Mouse (Mus musculus) left cerebral cortex, postnatal 4 days (tissue): ENCODE measurements around the gene Ntrk2. TPM values are rescaled to one million over a fixed set of nuclear protein-coding genes. Genes with fewer than 3 reads are reported as not detected.

Experiments used
- DNase-seq: peaks from one replicate; pipeline ENCODE4 v3.0.0-alpha.2; 2022
- intact Hi-C: fragments of 180-260 bp; cut with DNase I; formaldehyde crosslinking; loops from one replicate; pipeline ENCODE4 v1.15.1; 2025
- total RNA-seq, 2 experiments: library from RNA; stranded (reverse); gene quantifications; 2 replicates each; pipeline ENCODE4 v1.2.3; 2021

Gene Ntrk2
- total RNA-seq, result 100 to 1,000 TPM; 288 to 312 TPM

- intact Hi-C loops, result loop anchor here (5.0 to 10.0 kb wide), 3 partner anchors 169 to 508 kb away; no protein-coding TSS in a partner anchor
- DNase-seq, result peak; percentile 92
These were observed at the start of gene Ntrk2 for GRCm38 (mm10) chr13:58806397-58806892. TSS of gene Ntrk2 (plus strand) at chr13:58806569.

DNA sequence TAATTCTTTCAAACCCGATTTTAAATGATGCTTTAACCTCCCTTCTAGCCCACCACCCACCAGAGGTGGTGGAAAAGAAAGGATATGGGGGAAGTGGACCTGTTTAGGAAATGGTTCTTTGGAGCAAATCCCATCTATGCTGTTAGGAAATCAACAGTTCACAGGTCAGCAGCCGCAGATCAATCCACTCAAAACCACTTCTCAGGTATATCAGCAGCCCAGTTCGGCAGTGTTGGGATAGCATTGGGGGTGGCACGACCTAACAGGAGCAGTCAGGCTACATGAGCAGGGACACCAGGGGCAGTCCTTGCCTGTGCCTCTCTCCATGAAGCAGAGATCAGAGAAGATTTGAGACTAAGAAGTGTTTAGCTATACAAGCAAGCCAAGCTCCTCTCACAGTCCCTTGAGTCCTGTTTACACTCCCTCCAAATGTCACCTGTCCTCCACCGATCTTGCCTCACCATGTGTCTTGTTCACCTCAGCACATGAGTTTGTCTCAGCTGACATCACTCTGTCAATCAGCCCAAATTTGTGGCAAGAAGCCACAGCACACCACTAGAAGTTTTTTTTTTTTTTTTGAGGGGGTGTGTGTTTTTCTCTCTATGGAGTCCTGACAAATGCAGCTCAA lies 45.3 kb upstream of the Ntrk2 start:
- intact Hi-C loops, result no loop called here
- DNase-seq, result no peak

DNA sequence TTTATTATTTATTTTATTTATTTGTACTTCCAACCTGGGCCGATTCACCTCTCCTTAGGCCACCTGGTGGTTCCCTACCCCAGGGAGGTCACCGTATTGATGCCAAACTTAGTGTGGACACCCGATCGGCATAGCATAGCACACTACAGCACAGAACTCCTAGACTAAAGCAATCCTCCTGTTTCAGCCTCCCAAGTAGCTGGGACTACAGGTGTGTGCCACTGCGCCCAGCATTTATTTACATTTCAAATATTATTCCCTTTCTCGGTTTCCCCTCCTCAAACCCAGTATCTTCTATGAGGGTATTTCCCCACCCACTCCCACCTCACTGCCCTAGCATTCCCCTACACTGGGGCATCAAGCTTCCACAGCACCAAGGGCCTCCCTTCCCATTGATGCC lies 38.1 kb upstream of the Ntrk2 start:
- intact Hi-C loops, result no loop called here

GRCm38 (mm10) chr13:58769438-58769837 lies 36.9 kb upstream of the Ntrk2 start:
- intact Hi-C loops, result no loop called here
- no peak for DNase-seq

More for the DNA sequence above, 38.1 kb upstream of the Ntrk2 start:
- no peak for DNase-seq

GRCm38 (mm10) chr13:58779261-58779660 lies 27.1 kb upstream of the Ntrk2 start:
- intact Hi-C loops, result no loop called here

GRCm38 (mm10) chr13:58786476-58786875 lies 19.9 kb upstream of the Ntrk2 start:
- intact Hi-C loops, result no loop called here

More at GRCm38 (mm10) chr13:58779261-58779660, 27.1 kb upstream of the Ntrk2 start:
- DNase-seq, result no peak

DNA sequence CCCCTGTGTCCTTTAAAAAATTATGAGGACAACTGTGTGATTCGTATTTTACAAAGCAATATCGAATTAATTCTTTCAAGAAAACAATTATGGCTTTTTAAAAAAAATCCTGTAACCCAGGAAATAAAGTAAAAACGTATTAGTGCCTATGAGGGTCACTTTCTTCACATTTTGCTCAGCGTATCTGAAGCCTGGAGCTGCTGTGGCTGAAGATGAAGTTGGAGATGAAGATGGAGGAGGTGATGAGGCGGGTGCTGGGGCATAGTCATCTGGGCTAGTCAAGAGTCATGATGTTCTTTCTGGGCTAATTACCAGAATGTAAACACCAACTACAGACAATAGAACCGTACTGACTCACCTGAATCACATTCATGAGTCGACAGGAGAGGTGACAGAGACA lies 15.6 kb upstream of the Ntrk2 start:
- no peak for DNase-seq
- intact Hi-C loops, result no loop called here

More at GRCm38 (mm10) chr13:58786476-58786875, 19.9 kb upstream of the Ntrk2 start:
- peak; percentile 61 for DNase-seq

DNA sequence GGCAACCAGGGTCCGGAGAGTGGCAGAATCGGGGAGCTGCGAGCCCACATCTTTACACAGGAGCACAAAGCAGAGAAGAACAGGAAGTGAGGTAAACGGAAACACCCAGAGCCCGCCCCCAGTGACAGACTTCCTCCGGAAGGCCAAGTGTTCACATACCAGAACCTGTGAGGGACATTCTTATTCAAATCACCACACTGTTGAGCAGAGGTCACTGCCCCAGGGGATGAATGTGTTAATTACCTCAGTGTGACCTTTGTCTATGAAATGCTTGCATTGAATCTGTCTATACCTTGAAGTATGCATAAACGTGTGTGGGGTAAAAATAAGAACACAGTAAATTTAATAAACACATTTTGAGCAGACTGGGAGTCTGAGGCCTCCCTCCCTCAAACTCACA lies 9.0 kb upstream of the Ntrk2 start:
- intact Hi-C loops, result no loop called here
- no peak for DNase-seq

DNA sequence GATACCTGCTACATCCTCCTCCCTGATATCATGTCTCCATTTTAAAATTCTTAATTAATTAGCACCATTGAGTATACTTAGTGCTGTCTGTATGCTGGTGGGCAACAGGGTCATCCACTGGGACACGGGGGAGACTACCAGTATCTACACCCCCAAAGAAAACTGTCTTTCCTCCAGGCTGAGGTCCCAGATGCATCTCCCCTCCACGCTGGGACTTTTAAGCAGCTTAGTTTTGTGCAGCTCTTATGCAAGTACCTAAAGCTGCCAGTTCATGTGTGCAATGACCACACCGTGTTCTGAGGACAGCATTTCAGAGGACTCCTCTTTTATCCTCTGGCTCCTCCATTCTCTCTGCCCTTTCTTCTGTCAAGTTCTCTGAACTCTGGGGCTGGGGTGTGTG lies 5.1 kb upstream of the Ntrk2 start:
- intact Hi-C loops, result loop anchor here (10.0 kb wide), 1 partner anchor 514 kb away; no protein-coding TSS in a partner anchor
- DNase-seq, result no peak

GRCm38 (mm10) chr13:58803882-58804281 lies 2.5 kb upstream of the Ntrk2 start:
- DNase-seq, result no peak
- intact Hi-C loops, result loop anchor here (10.0 kb wide), 1 partner anchor 511 kb away; no protein-coding TSS in a partner anchor

DNA sequence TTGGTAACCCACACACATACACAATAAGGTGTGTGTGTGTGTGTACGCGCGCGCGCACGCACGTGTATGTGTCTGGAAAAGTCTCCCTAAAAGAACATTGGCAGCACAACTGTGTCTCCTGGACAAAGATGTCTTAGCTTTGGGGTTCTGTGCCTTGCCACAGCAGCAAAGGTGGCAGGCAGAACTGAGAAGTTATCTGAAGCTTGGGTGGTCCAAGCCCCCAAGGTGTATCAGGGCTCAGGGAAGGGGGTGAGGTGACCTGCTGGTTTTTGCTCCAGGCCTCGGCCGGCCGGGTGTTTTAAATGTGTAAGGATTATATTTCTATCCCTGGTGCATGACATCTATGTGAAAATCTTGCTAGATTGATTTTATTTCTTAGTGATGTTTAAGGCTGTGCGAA lies 536 bp upstream of the Ntrk2 start:
- intact Hi-C loops, result loop anchor here (5.0 to 10.0 kb wide), 3 partner anchors 169 to 509 kb away; no protein-coding TSS in a partner anchor
- DNase-seq, result no peak

- no peak for DNase-seq
- intact Hi-C loops, result loop anchor here (5.0 to 10.0 kb wide), 3 partner anchors 170 to 508 kb away; no protein-coding TSS in a partner anchor
These were observed 693 bp downstream of the Ntrk2 start for GRCm38 (mm10) chr13:58806896-58807628.

DNA sequence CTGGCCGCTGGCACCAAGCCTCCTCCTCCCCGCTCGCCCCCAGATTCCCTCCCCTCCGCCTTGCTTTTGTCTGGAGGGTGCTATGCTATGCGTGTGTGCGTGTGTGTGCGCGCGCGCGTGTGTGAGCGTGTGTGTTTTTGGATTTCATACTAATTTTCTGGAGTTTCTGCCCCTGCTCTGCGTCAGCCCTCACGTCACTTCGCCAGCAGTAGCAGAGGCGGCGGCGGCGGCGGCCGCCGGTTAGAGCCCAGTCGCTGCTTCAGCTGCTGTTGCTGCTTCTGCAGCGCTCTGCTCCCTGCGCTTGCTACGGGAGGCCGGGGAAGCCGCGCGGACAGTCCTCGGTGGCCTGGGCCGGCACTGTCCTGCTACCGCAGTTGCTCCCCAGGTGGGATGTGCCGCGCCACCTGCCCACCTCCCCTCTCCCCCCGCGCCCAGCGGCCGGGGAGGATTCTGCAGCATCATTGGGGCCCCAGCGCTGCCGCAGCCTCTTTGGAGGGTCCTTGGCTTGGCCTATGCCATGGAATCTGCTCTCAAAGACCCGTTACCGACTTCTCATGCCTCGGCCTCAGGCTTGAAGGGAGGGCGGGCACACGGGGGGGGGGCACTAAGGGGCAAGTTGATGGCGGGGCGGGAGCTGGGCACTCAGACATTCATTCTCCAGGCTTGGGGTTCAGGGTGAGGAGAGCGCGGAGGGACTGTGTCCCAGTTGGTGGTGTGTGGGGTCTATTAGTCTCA lies 1.4 kb downstream of the Ntrk2 start:
- peak; percentile 79 for DNase-seq
- intact Hi-C loops, result loop anchor here (5.0 to 10.0 kb wide), 3 partner anchors 170 to 507 kb away; no protein-coding TSS in a partner anchor

GRCm38 (mm10) chr13:58808381-58808821 lies 2.0 kb downstream of the Ntrk2 start:
- intact Hi-C loops, result loop anchor here (5.0 to 10.0 kb wide), 3 partner anchors 171 to 506 kb away; no protein-coding TSS in a partner anchor
- DNase-seq, result peak; percentile 75

DNA sequence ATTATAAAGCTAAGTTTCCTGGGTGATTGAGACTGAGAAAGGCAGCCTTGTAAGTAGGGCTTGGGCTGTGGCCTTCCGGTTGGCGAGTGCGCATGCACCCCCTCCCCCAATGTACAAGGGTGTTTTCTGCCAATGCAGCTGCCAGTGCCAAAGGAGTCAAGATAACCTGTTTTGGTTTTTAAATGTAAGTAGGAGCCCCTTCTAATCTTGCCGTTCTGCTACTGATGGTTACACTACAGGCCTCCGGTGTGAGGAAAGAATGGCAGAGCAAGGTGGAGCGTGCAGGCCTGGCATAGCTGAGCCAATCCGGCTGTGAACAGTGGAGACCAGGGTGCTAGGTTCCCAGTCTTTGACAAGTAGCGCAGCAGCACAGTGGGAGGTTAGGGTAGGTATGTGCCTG lies 3.6 kb downstream of the Ntrk2 start:
- intact Hi-C loops, result loop anchor here (5.0 to 10.0 kb wide), 3 partner anchors 173 to 505 kb away; no protein-coding TSS in a partner anchor
- DNase-seq, result peak; percentile 58

DNA sequence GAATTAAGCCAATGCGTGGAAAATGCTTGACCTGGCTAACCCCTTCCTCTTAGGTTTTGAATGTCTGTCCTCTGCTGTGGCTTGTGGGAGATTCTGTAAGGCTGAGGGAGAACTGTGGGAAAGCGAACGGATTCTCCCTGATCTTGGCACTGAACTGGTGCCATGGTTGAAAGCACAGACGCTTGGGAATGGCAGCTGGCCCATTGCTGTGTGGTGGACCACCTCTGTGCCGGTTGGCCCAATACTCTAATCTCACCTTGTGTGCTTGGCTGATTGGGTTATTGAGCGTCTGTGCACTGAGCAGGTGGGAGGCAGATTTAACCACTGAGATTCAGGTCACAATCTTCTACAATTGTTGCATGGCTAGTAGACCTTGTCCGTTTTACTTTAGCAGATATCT lies 18.4 kb downstream of the Ntrk2 start:
- intact Hi-C loops, result no loop called here
- peak; percentile 80 for DNase-seq

DNA sequence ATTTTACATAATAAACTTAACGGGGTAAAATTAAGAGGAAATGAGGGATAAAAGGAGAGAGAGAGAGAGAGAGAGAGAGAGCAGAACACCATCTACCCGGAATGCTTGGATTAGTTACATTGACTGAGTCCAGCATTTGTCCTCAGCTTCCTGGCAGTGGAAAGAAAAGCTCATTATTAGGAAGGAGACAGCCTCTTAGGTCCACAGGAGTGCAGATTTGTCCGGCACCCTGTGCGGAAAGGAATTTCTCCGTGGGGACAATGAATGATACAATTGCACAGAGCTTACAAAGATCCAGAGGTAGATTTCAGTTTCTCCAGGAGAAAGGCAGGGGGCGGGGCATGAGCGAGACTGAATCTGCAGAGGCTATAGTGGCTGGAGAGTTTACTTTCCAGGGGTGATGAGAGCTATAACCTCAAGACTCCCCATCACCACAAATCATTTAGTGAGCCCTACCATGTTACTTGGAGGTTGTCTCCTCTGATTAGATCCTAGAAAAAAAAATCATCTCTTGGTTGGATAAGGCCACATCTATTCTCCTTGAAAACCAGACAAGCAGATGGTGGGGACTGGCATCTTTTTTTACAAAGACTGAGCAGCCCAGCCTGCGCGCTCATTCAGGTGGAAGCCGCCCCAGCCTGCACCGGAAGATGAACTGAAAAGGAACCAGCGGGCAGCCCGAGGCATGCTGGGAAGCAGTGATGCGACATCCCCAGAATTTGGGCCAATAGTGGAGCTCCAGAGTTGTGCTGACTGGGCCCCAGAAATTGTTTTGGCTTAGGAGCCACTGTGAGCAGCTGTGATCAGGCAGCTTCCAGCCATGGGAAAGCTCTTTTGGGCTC lies 20.2 kb downstream of the Ntrk2 start:
- intact Hi-C loops, result no loop called here
- DNase-seq, result peak; percentile 92

DNA sequence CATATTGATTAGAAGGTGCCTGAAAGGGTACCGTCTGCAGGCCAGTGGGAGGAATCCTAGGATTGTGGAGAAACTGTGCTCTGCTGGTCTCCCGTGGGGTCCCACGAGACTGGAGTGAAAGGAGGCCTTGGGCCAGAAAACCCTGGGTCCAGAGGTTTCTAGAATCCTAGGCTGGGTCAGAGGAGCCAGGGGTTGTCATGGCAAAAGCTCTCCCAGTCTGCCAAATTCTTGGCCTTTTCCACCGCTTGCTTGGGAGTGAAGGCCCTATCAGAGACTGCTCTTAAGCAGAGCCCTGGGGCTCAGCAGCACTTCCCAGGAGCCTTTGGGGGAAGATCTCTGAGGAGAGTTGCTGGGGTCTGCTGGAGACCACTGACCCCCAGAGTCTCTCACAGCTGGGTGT lies 25.6 kb downstream of the Ntrk2 start:
- intact Hi-C loops, result no loop called here

DNA sequence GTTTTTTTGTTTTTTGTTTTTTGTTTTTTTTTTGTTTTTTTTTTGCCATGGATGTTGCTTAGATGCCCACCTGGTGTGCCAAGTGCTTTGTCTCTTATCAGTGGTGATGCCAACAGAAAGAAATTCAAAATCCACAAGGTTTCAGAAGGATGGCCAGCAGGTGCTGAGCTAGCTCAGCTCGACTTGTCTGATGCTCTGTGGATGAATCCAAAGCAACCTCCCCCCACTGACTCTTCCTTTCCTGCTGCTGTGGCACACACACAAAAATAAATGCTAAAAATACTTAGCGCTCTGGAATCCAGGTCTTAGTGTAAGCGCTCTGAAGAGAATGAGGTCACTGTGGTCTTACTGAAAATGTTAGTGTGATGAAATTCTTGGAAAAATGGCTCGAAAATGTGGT lies 28.4 kb downstream of the Ntrk2 start:
- peak; percentile 21 for DNase-seq
- intact Hi-C loops, result no loop called here

More for the DNA sequence above, 25.6 kb downstream of the Ntrk2 start:
- DNase-seq, result no peak

DNA sequence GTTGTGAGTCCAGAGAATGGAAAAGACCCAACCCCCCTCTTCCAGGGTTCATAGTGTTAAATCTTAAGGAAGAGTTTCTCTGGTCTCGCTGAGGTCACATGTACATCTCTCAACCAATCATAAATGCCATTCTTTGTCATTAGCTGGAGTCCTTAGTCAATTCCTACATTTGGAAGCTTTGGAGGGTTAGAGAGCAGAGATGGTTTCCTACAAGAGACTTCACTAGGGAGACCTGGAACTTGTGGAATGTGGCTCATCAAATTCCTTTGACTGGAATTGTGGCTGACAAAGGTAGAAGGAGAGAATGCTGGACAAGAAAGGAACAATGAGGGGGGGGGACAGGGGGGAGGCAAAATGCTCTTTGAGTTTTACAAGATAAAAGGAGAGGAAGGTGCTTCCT lies 30.5 kb downstream of the Ntrk2 start:
- intact Hi-C loops, result no loop called here
- DNase-seq, result no peak
